Mouse (Mus musculus) erythroblast, embryonic 14.5 days (primary cell): ENCODE measurements around the gene Tmem116.

Source experiments
- GATA1 ChIP-seq: IDR thresholded peaks from 2 replicates; pipeline ENCODE4 v1.6.1; 2012; ENCODE audit warnings: low read length, inconsistent platforms, mixed read lengths
- TAL1 ChIP-seq: IDR thresholded peaks from 3 replicates; pipeline ENCODE4 v1.6.1; 2012; ENCODE audit warnings: low read length, inconsistent platforms, mixed read lengths

- TF ChIP-seq GATA1 (no peak), TAL1 (no peak)
Measured at GRCm38 (mm10) chr5:121449976-121450375, 1.7 kb upstream of the Tmem116 start.
